Mouse (Mus musculus): ENCODE measurements around the gene Pik3cb.

Gene Pik3cb

GRCm38 (mm10) chr9:99009069-99009897 lies 131.1 kb downstream of the Pik3cb start:
- in situ Hi-C loops (cut with MseI, MboI), result no loop called here

GRCm38 (mm10) chr9:99001326-99001725 lies 139.1 kb downstream of the Pik3cb start:
- in situ Hi-C loops (cut with MseI, MboI), result no loop called here

- in situ Hi-C loops (cut with MseI, MboI), result no loop called here
These were observed 140.5 kb downstream of the Pik3cb start for GRCm38 (mm10) chr9:98999881-99000339.

- in situ Hi-C loops (cut with MseI, MboI), result no loop called here
These were observed 146.3 kb downstream of the Pik3cb start for GRCm38 (mm10) chr9:98994103-98994502.

GRCm38 (mm10) chr9:98987131-98987530 lies 153.3 kb downstream of the Pik3cb start:
- in situ Hi-C loops (cut with MseI, MboI), result no loop called here
